Comparison of ENCODE assay signal across 32 mouse cellular contexts in the genomic region with DNA sequence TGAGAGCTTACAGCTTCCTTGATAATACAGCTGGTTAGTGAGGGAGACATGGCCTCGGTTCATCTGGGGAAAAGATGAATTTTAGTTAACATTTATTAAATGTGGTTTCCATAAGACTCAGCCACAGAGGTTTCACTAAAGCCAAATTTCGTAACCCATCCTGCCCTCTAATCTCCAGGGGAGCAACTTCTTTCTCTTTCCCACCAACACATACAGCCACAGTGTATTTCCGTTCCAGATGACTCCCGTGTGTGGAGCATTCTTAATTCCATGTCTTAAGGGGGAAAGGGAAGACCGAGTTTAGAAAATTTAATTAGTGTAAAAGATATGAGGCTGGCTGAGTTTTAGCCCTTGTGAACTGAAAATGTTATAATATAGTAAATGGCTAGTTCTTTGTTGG.
A peak's percentile ranks its signal among the peaks of the same experiment; 100 is the strongest.
DNase-seq lines count a peak whose midpoint lies in the region; ATAC-seq and TF ChIP-seq lines count a peak whose summit lies in the region.
"Had no signal": no experiment of that assay in that cellular context is flagged by ENCODE, and none has a peak within 500 bp of the region (broad histone marks: within the 10 kb centered on the region; RNA-seq: fewer than 3 reads in every experiment).

No protein-coding gene starts in this region.

- H3K4me3 ChIP-seq in embryonic facial prominence, embryonic 14.5 days (ENCODE audit: low read depth, low read length): no peak overlapping the region
- H3K4me3 ChIP-seq in embryonic facial prominence, embryonic 10.5 days: no peak overlapping the region
- H3K4me3 ChIP-seq in hindbrain, embryonic 14.5 days (replicated peaks; ENCODE audit: low read length): no peak overlapping the region
- no peak overlapping the region for H3K4me3 ChIP-seq in hindbrain, postnatal 0 days (ENCODE audit: low read length)
- no peak overlapping the region for H3K4me3 ChIP-seq in midbrain, embryonic 15.5 days
- no peak overlapping the region for H3K4me3 ChIP-seq in midbrain, embryonic 10.5 days
- H3K4me3 ChIP-seq: embryonic facial prominence, embryonic 12.5 days; erythroblast, embryonic 14.5 days; forebrain, embryonic 13.5 days; heart, adult 2 months; intestine, embryonic 15.5 days; limb, embryonic 15.5 days; liver, embryonic 13.5 days; megakaryocyte, embryonic 14.5 days; midbrain, embryonic 13.5 days had no signal

- peaks cover 7% of the 10 kb centered on the region; the same call in 1 of the 2 replicates for H3K36me3 ChIP-seq in embryonic facial prominence, embryonic 14.5 days (ENCODE audit: control insufficient read depth, insufficient read depth, low read length)
- peaks cover 32% of the 10 kb centered on the region for H3K36me3 ChIP-seq in embryonic facial prominence, embryonic 10.5 days (replicated peaks)
- H3K36me3 ChIP-seq in hindbrain, embryonic 14.5 days (replicated peaks; ENCODE audit: control insufficient read depth, insufficient read depth): peaks cover 1% of the 10 kb centered on the region; the same call in 1 of the 2 replicates
- no peaks in the 10 kb centered on the region for H3K36me3 ChIP-seq in hindbrain, postnatal 0 days (ENCODE audit: insufficient read depth, low read length)
- no peaks in the 10 kb centered on the region for H3K36me3 ChIP-seq in midbrain, embryonic 15.5 days (replicated peaks)
- H3K36me3 ChIP-seq in midbrain, embryonic 10.5 days: peaks cover 45% of the 10 kb centered on the region
- H3K36me3 ChIP-seq: intestine, embryonic 15.5 days; liver, embryonic 13.5 days had no signal

- DNase-seq in embryonic facial prominence, embryonic 14.5 days (ENCODE audit: low spot score): peak; percentile 58
- DNase-seq in embryonic facial prominence, embryonic 10.5 days (ENCODE audit: low spot score): no peak
- no peak for DNase-seq in hindbrain, embryonic 14.5 days (ENCODE audit: low spot score)
- DNase-seq in hindbrain, postnatal 0 days (ENCODE audit: low spot score): no peak
- no peak for DNase-seq in midbrain, embryonic 10.5 days (ENCODE audit: low spot score)
- no peak for DNase-seq in right cerebral cortex, postnatal 14 days
- DNase-seq: adrenal gland, adult 8-10 months; cerebellum, adult 11 months; cerebellum, adult 9-10 months; cerebellum, postnatal 36 days; gastrocnemius, postnatal 25 days; heart, adult 2 months; heart, postnatal 4 days; kidney, adult 2 months; liver, embryonic 13.5 days; lung, adult 18-20 months; lung, postnatal 4 days; thymus, adult 18-20 months; thymus, postnatal 25 days had no signal

- no peaks in the 10 kb centered on the region for H3K9me3 ChIP-seq in embryonic facial prominence, embryonic 14.5 days (ENCODE audit: control insufficient read depth, low read length)
- H3K9me3 ChIP-seq in embryonic facial prominence, embryonic 10.5 days: no peaks in the 10 kb centered on the region
- H3K9me3 ChIP-seq in hindbrain, embryonic 14.5 days (ENCODE audit: control insufficient read depth, low read length): no peaks in the 10 kb centered on the region
- no peaks in the 10 kb centered on the region for H3K9me3 ChIP-seq in hindbrain, postnatal 0 days (ENCODE audit: low read length)
- no peaks in the 10 kb centered on the region for H3K9me3 ChIP-seq in midbrain, embryonic 15.5 days
- H3K9me3 ChIP-seq in midbrain, embryonic 10.5 days (replicated peaks): no peaks in the 10 kb centered on the region
- H3K9me3 ChIP-seq: embryonic facial prominence, embryonic 12.5 days; forebrain, embryonic 13.5 days; intestine, embryonic 15.5 days; limb, embryonic 15.5 days; liver, embryonic 13.5 days; megakaryocyte, embryonic 14.5 days; midbrain, embryonic 13.5 days had no signal

- H3K4me2 ChIP-seq in embryonic facial prominence, embryonic 14.5 days (ENCODE audit: low read depth, low read length): no peak overlapping the region
- H3K4me2 ChIP-seq in hindbrain, embryonic 14.5 days (replicated peaks): no peak overlapping the region
- no peak overlapping the region for H3K4me2 ChIP-seq in hindbrain, postnatal 0 days (ENCODE audit: low read depth, low read length)
- no peak overlapping the region for H3K4me2 ChIP-seq in midbrain, embryonic 15.5 days
- H3K4me2 ChIP-seq: embryonic facial prominence, embryonic 12.5 days; forebrain, embryonic 13.5 days; intestine, embryonic 15.5 days; limb, embryonic 15.5 days; liver, embryonic 13.5 days; midbrain, embryonic 13.5 days had no signal

- H3K9ac ChIP-seq in embryonic facial prominence, embryonic 14.5 days (ENCODE audit: low read depth, low read length): no peak overlapping the region
- H3K9ac ChIP-seq in hindbrain, embryonic 14.5 days: no peak overlapping the region
- H3K9ac ChIP-seq in hindbrain, postnatal 0 days (replicated peaks; ENCODE audit: low read length): no peak overlapping the region
- H3K9ac ChIP-seq in midbrain, embryonic 15.5 days: no peak overlapping the region
- H3K9ac ChIP-seq: embryonic facial prominence, embryonic 12.5 days; forebrain, embryonic 13.5 days; intestine, embryonic 15.5 days; limb, embryonic 15.5 days; liver, embryonic 13.5 days; midbrain, embryonic 13.5 days had no signal

- H3K27ac ChIP-seq in embryonic facial prominence, embryonic 14.5 days (replicated peaks; ENCODE audit: low read depth, low read length): no peak overlapping the region
- no peak overlapping the region for H3K27ac ChIP-seq in embryonic facial prominence, embryonic 10.5 days (replicated peaks)
- H3K27ac ChIP-seq in hindbrain, embryonic 14.5 days: peak overlapping the region; percentile 12; the same call in 1 of the 2 replicates
- no peak overlapping the region for H3K27ac ChIP-seq in hindbrain, postnatal 0 days
- 0 out of 2 replicates have a peak overlapping the region, but pooled peaks have one; percentile 42 for H3K27ac ChIP-seq in midbrain, embryonic 15.5 days
- H3K27ac ChIP-seq in midbrain, embryonic 10.5 days (replicated peaks): no peak overlapping the region
- H3K27ac ChIP-seq: embryonic facial prominence, embryonic 12.5 days; forebrain, embryonic 13.5 days; heart, adult 2 months; intestine, embryonic 15.5 days; kidney, postnatal 0 days; liver, embryonic 13.5 days; midbrain, embryonic 13.5 days; stomach, postnatal 0 days had no signal

- 32% methylated on average over 5 of the region's 5 CpGs for WGBS in embryonic facial prominence, embryonic 14.5 days
- 65% methylated on average over 5 of the region's 5 CpGs for WGBS in embryonic facial prominence, embryonic 10.5 days
- WGBS in hindbrain, embryonic 14.5 days: 55% methylated on average over 5 of the region's 5 CpGs
- 59% methylated on average over 5 of the region's 5 CpGs for WGBS in hindbrain, postnatal 0 days
- WGBS in midbrain, embryonic 15.5 days: 67% methylated on average over 5 of the region's 5 CpGs
- WGBS in midbrain, embryonic 10.5 days: 87% methylated on average over 5 of the region's 5 CpGs

- no peak for ATAC-seq in embryonic facial prominence, embryonic 14.5 days (ENCODE audit: low read depth)
- ATAC-seq in hindbrain, embryonic 14.5 days (ENCODE audit: low FRiP score): no peak
- ATAC-seq in hindbrain, postnatal 0 days: no peak
- no peak for ATAC-seq in midbrain, embryonic 15.5 days (replicated peaks)
- peak; percentile 33; the same call in 1 of the 2 replicates for ATAC-seq in granulocyte monocyte progenitor cell, adult 5-6 weeks (replicated peaks; ENCODE audit: poor library complexity, severe bottlenecking)
- ATAC-seq: forebrain, embryonic 13.5 days; hindbrain, embryonic 16.5 days; intestine, embryonic 15.5 days; lung, postnatal 0 days; midbrain, embryonic 13.5 days had no signal

- no peaks in the 10 kb centered on the region for H3K27me3 ChIP-seq in embryonic facial prominence, embryonic 14.5 days (replicated peaks; ENCODE audit: control insufficient read depth, insufficient read depth, low read length)
- H3K27me3 ChIP-seq in embryonic facial prominence, embryonic 10.5 days (replicated peaks; ENCODE audit: low read depth, poor library complexity, severe bottlenecking): peaks cover 10% of the 10 kb centered on the region; the same call in 1 of the 2 replicates
- H3K27me3 ChIP-seq in hindbrain, embryonic 14.5 days (ENCODE audit: control insufficient read depth, insufficient read depth, low read length): no peaks in the 10 kb centered on the region
- H3K27me3 ChIP-seq in hindbrain, postnatal 0 days (ENCODE audit: insufficient read depth, low read length): no peaks in the 10 kb centered on the region
- H3K27me3 ChIP-seq in midbrain, embryonic 15.5 days (replicated peaks): no peaks in the 10 kb centered on the region
- no peaks in the 10 kb centered on the region for H3K27me3 ChIP-seq in midbrain, embryonic 10.5 days (ENCODE audit: low read depth, poor library complexity, severe bottlenecking)
- H3K27me3 ChIP-seq: embryonic facial prominence, embryonic 12.5 days; forebrain, embryonic 13.5 days; intestine, embryonic 15.5 days; limb, embryonic 15.5 days; liver, embryonic 13.5 days; megakaryocyte, embryonic 14.5 days; midbrain, embryonic 13.5 days had no signal

- peaks cover 6% of the 10 kb centered on the region for H3K4me1 ChIP-seq in embryonic facial prominence, embryonic 14.5 days (ENCODE audit: control insufficient read depth, insufficient read depth, low read length)
- peaks cover 43% of the 10 kb centered on the region for H3K4me1 ChIP-seq in embryonic facial prominence, embryonic 10.5 days
- H3K4me1 ChIP-seq in hindbrain, embryonic 14.5 days (replicated peaks; ENCODE audit: control insufficient read depth, insufficient read depth, low read length): peaks cover 23% of the 10 kb centered on the region
- 0 out of 2 replicates have a peak, but pooled peaks cover 6% of the 10 kb centered on the region for H3K4me1 ChIP-seq in hindbrain, postnatal 0 days (ENCODE audit: insufficient read depth, low read length)
- H3K4me1 ChIP-seq in midbrain, embryonic 15.5 days: peaks cover 15% of the 10 kb centered on the region
- peaks cover 30% of the 10 kb centered on the region for H3K4me1 ChIP-seq in midbrain, embryonic 10.5 days
- H3K4me1 ChIP-seq: forebrain, embryonic 13.5 days; intestine, embryonic 15.5 days; liver, embryonic 13.5 days; megakaryocyte, embryonic 14.5 days had no signal

- no peak for TF ChIP-seq CTCF in hindbrain, postnatal 0 days (IDR thresholded peaks at IDR 0.05; ENCODE audit: low read depth)

Comparison
In these comparisons a context has a peak if more than half of its experiments do, and no peak if none do; other contexts are left out.
1. H3K27ac ChIP-seq: peak in hindbrain, embryonic 14.5 days (single experiment) and midbrain, embryonic 15.5 days (single experiment); none in embryonic facial prominence, embryonic 14.5 days (single experiment), embryonic facial prominence, embryonic 10.5 days (single experiment), hindbrain, postnatal 0 days (single experiment) and midbrain, embryonic 10.5 days (single experiment).